Mouse (Mus musculus) liver, adult 2 months (tissue): Measurements from ENCODE around the gene Ccdc141.

Experiments used
- CTCF ChIP-seq: fragments of 200-500 bp; IDR thresholded peaks from 2 replicates; pipeline ENCODE4 v1.5.1; 2011; ENCODE audit warnings: low read depth, low read length, control low read depth
- POLR2A ChIP-seq: fragments of 200-500 bp; IDR thresholded peaks from 2 replicates; pipeline ENCODE4 v1.6.1; 2011; ENCODE audit warnings: low read length, control low read depth; ENCODE audit not compliant: insufficient read depth; ENCODE audit errors: extremely low read depth

DNA sequence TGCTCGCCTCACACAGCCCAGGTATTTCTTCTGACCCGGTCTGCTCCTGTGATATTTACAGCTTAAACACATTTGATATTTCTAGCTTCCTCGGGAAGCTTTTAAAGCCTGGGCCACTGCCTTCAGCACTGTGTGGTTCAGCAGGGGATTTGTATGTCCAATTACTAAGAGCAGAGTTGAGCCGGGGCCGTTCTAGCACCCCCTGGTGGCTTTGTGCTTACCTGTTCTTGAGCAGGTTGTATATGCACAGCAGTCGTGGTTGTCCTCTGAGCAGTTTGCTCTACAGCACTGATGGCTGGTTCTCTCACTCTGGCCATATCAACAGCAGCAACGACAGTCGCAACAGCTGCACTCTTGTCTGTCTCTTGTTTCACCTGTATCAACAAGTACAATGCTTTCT, 201.5 kb downstream of the Ccdc141 start:
- no peak for TF ChIP-seq POLR2A
- TF ChIP-seq CTCF: peak; percentile 77
